Comparison of ENCODE assay signal across 39 mouse cellular contexts in the genomic region with DNA sequence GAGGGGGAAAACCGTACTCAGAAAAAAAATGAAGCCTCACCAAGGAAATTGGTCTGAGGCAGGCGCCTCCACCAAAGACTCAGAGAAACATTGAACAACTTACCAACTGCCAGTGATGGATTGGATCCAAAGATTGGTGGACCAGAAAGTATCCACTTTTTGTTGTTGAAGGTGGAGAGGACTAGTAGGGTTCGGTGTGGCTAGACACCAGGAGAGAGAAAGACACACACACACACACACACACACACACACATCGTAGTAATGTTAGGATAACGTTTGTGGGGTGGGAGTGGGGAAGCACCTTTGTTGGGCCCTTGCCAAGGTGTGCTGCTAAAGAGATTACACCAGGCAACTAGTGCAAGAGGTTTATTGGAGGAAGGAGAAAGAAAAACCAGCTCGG. TPM values are rescaled to one million over a fixed set of nuclear protein-coding genes. Genes with fewer than 3 reads are reported as not detected.
DNase-seq lines count a peak whose midpoint lies in the region; ATAC-seq and TF ChIP-seq lines count a peak whose summit lies in the region.
"Had no signal": no experiment of that assay in that cellular context is flagged by ENCODE, and none has a peak within 500 bp of the region (broad histone marks: within the 10 kb centered on the region; RNA-seq: fewer than 3 reads in every experiment).

No protein-coding gene starts in this region.

- H3K36me3 ChIP-seq in kidney, embryonic 14.5 days (ENCODE audit: control insufficient read depth, insufficient read depth, low read length): no peaks in the 10 kb centered on the region
- H3K36me3 ChIP-seq in CH12.LX (replicated peaks in 1 of 2; ENCODE audit: control insufficient read depth in 1 of 2, insufficient read depth in 1 of 2, low read length in 1 of 2) (no peaks in the 10 kb centered on the region), MEL (ENCODE audit: control insufficient read depth in 1 of 2, insufficient read depth in 2 of 2, low read length in 2 of 2) (peaks cover 0 to 4% of the 10 kb centered on the region in 2 experiments; a peak in 2 of 4 replicates)
- H3K36me3 ChIP-seq in liver, postnatal 0 days (replicated peaks; ENCODE audit: insufficient read depth, low read length): no peaks in the 10 kb centered on the region
- H3K36me3 ChIP-seq in limb, embryonic 10.5 days: no peaks in the 10 kb centered on the region
- H3K36me3 ChIP-seq: embryonic facial prominence, embryonic 13.5 days; forebrain, embryonic 10.5 days; forebrain, embryonic 15.5 days; heart, embryonic 12.5 days; hindbrain, embryonic 13.5 days had no signal

- H3K9me3 ChIP-seq in kidney, embryonic 14.5 days (ENCODE audit: control insufficient read depth, low read length): no peaks in the 10 kb centered on the region
- H3K9me3 ChIP-seq in CH12.LX (replicated peaks; ENCODE audit: low read length): no peaks in the 10 kb centered on the region
- H3K9me3 ChIP-seq in MEL (replicated peaks; ENCODE audit: insufficient read depth, low read length): no peaks in the 10 kb centered on the region
- no peaks in the 10 kb centered on the region for H3K9me3 ChIP-seq in liver, postnatal 0 days (ENCODE audit: low read length)
- H3K9me3 ChIP-seq in limb, embryonic 10.5 days (replicated peaks): no peaks in the 10 kb centered on the region
- H3K9me3 ChIP-seq: embryonic facial prominence, embryonic 13.5 days; forebrain, embryonic 10.5 days; forebrain, embryonic 15.5 days; heart, embryonic 12.5 days; hindbrain, embryonic 13.5 days had no signal

- TF ChIP-seq POLR2A in CH12.LX (IDR thresholded peaks at IDR 0.05; ENCODE audit: low read depth, low read length): no peak
- no peak for TF ChIP-seq POLR2A in MEL (IDR thresholded peaks at IDR 0.05; ENCODE audit: control insufficient read depth in 1 of 2, insufficient read depth in 1 of 2, low read depth in 1 of 2, low read length in 2 of 2, poor library complexity in 1 of 2)

- no peak for TF ChIP-seq CTCF in CH12.LX (conservative IDR thresholded peaks at IDR 0.05 in 1 of 2, IDR thresholded peaks at IDR 0.05 in 1 of 2; ENCODE audit: low read depth in 2 of 2, low read length in 2 of 2)
- no peak for TF ChIP-seq CTCF in MEL (IDR thresholded peaks at IDR 0.05 in 2 of 3, conservative IDR thresholded peaks at IDR 0.05 in 1 of 3; ENCODE audit: control insufficient read depth in 1 of 3, insufficient read depth in 1 of 3, low read depth in 2 of 3, low read length in 3 of 3, poor library complexity in 1 of 3, severe bottlenecking in 1 of 3)
- TF ChIP-seq CTCF in liver, postnatal 0 days (IDR thresholded peaks at IDR 0.05; ENCODE audit: low read depth): no peak

- no peak overlapping the region for H3K4me2 ChIP-seq in kidney, embryonic 14.5 days (replicated peaks; ENCODE audit: low read depth, low read length)
- peak overlapping the region; percentile 40; the same call in 1 of the 2 replicates for H3K4me2 ChIP-seq in CH12.LX (ENCODE audit: insufficient read depth, low read depth, poor library complexity, severe bottlenecking)
- H3K4me2 ChIP-seq in liver, postnatal 0 days (ENCODE audit: low read depth, low read length): peak overlapping the region; percentile 60
- H3K4me2 ChIP-seq: embryonic facial prominence, embryonic 13.5 days; forebrain, embryonic 15.5 days; heart, embryonic 12.5 days; hindbrain, embryonic 13.5 days; lung, embryonic 14.5 days; midbrain, embryonic 11.5 days had no signal

- no peak for ATAC-seq in kidney, embryonic 14.5 days (ENCODE audit: low FRiP score, low TSS enrichment)
- peak; percentile 60 for ATAC-seq in liver, postnatal 0 days
- ATAC-seq: forebrain, embryonic 15.5 days; intestine, embryonic 16.5 days; midbrain, embryonic 16.5 days had no signal

- no peak overlapping the region for H3K27ac ChIP-seq in kidney, embryonic 14.5 days (ENCODE audit: low read depth, low read length)
- no peak overlapping the region for H3K27ac ChIP-seq in CH12.LX (ENCODE audit: insufficient read depth, low read depth)
- H3K27ac ChIP-seq in MEL (ENCODE audit: control insufficient read depth, low read depth, low read length): no peak overlapping the region
- peak overlapping the region; percentile 81 for H3K27ac ChIP-seq in liver, postnatal 0 days (ENCODE audit: low read depth)
- H3K27ac ChIP-seq in limb, embryonic 10.5 days: no peak overlapping the region
- H3K27ac ChIP-seq: embryonic facial prominence, embryonic 13.5 days; forebrain, embryonic 10.5 days; forebrain, embryonic 15.5 days; hindbrain, embryonic 13.5 days; layer of hippocampus, adult 2 months; left cerebral cortex, adult 2 months; stomach, postnatal 0 days had no signal

- in situ Hi-C loops in CH12.LX (cut with MboI; ENCODE audit: low pct_ligation_motif_present, low pct_unique_long_range_greater_than_20kb, low sequenced_read_pairs): no loop called here

- H3K79me2 ChIP-seq in CH12.LX (replicated peaks; ENCODE audit: control insufficient read depth, extremely low read depth, insufficient read depth, poor library complexity, severe bottlenecking): no peaks in the 10 kb centered on the region
- no peaks in the 10 kb centered on the region for H3K79me2 ChIP-seq in MEL (ENCODE audit: control insufficient read depth, insufficient read depth, low read length, poor library complexity)

- H3K27me3 ChIP-seq in kidney, embryonic 14.5 days (ENCODE audit: control insufficient read depth, insufficient read depth, low read length): no peaks in the 10 kb centered on the region
- no peaks in the 10 kb centered on the region for H3K27me3 ChIP-seq in CH12.LX (replicated peaks)
- H3K27me3 ChIP-seq in MEL (ENCODE audit: control insufficient read depth in 1 of 2, insufficient read depth in 2 of 2, low read length in 2 of 2): peaks cover 1 to 4% of the 10 kb centered on the region in 2 experiments; a peak in 2 of 4 replicates
- H3K27me3 ChIP-seq in liver, postnatal 0 days (ENCODE audit: insufficient read depth, low read length): no peaks in the 10 kb centered on the region
- H3K27me3 ChIP-seq in limb, embryonic 10.5 days (ENCODE audit: low read depth, poor library complexity, severe bottlenecking): no peaks in the 10 kb centered on the region
- H3K27me3 ChIP-seq: embryonic facial prominence, embryonic 13.5 days; forebrain, embryonic 15.5 days; heart, embryonic 12.5 days; hindbrain, embryonic 13.5 days had no signal

- H3K4me1 ChIP-seq in kidney, embryonic 14.5 days (ENCODE audit: control insufficient read depth, insufficient read depth, low read length): no peaks in the 10 kb centered on the region
- 0 out of 4 replicates have a peak, but pooled peaks cover 0 to 2% of the 10 kb centered on the region in 2 experiments for H3K4me1 ChIP-seq in CH12.LX (ENCODE audit: control insufficient read depth in 1 of 2, insufficient read depth in 2 of 2)
- H3K4me1 ChIP-seq in MEL (ENCODE audit: control insufficient read depth in 1 of 2, insufficient read depth in 2 of 2, low read length in 2 of 2): peaks cover 17 to 24% of the 10 kb centered on the region in 2 experiments; a peak in 3 of 4 replicates
- peaks cover 11% of the 10 kb centered on the region for H3K4me1 ChIP-seq in liver, postnatal 0 days (ENCODE audit: insufficient read depth)
- H3K4me1 ChIP-seq in limb, embryonic 10.5 days: 0 out of 2 replicates have a peak, but pooled peaks cover 5% of the 10 kb centered on the region
- H3K4me1 ChIP-seq: forebrain, embryonic 10.5 days; forebrain, embryonic 15.5 days; heart, embryonic 12.5 days; hindbrain, embryonic 13.5 days had no signal

- WGBS in kidney, embryonic 14.5 days: 87% methylated on average over 6 of the region's 6 CpGs
- 66% methylated on average over 6 of the region's 6 CpGs for WGBS in liver, postnatal 0 days (ENCODE audit: insufficient replicate concordance)
- 92% methylated on average over 6 of the region's 6 CpGs for WGBS in limb, embryonic 10.5 days

- dilution Hi-C loops in CH12.LX (cut with MboI; ENCODE audit: extremely low pct_ligation_motif_present, extremely low pct_unique_long_range_greater_than_20kb, low sequenced_read_pairs): no loop called here

- H3K9ac ChIP-seq in kidney, embryonic 14.5 days (ENCODE audit: low read depth, low read length): no peak overlapping the region
- no peak overlapping the region for H3K9ac ChIP-seq in CH12.LX (ENCODE audit: insufficient read depth, low read depth)
- H3K9ac ChIP-seq in MEL (ENCODE audit: control insufficient read depth, low read depth, low read length, poor library complexity, severe bottlenecking): no peak overlapping the region
- H3K9ac ChIP-seq in liver, postnatal 0 days (replicated peaks): peak overlapping the region; percentile 5; the same call in 1 of the 2 replicates
- H3K9ac ChIP-seq: embryonic facial prominence, embryonic 13.5 days; forebrain, embryonic 15.5 days; heart, embryonic 12.5 days; hindbrain, embryonic 13.5 days; lung, embryonic 14.5 days had no signal

- TF ChIP-seq RAD21 in CH12.LX (IDR thresholded peaks at IDR 0.05; ENCODE audit: low read depth, low read length) (no peak), MEL (IDR thresholded peaks at IDR 0.05; ENCODE audit: low read depth, low read length) (no peak)

- H3K4me3 ChIP-seq in kidney, embryonic 14.5 days (ENCODE audit: low read length): no peak overlapping the region
- H3K4me3 ChIP-seq in CH12.LX (replicated peaks in 1 of 3; ENCODE audit: low read depth in 2 of 3, low read length in 2 of 3, poor library complexity in 1 of 3) (no peak overlapping the region), MEL (ENCODE audit: control insufficient read depth in 1 of 2, insufficient read depth in 1 of 2, low read depth in 2 of 2, low read length in 2 of 2) (peak overlapping the region in 1 of 2 experiments; percentile 60; a peak in 1 of 4 replicates)
- peak overlapping the region; percentile 16; the same call in 1 of the 2 replicates for H3K4me3 ChIP-seq in liver, postnatal 0 days (ENCODE audit: low read depth, low read length)
- no peak overlapping the region for H3K4me3 ChIP-seq in limb, embryonic 10.5 days
- H3K4me3 ChIP-seq: embryonic facial prominence, embryonic 13.5 days; forebrain, embryonic 10.5 days; forebrain, embryonic 15.5 days; heart, embryonic 12.5 days; hindbrain, embryonic 13.5 days; layer of hippocampus, adult 2 months; left cerebral cortex, adult 2 months had no signal

- peak; percentile 64 to 76 for DNase-seq in kidney, adult 8-10 months
- DNase-seq in CH12.LX (ENCODE audit: extremely low read depth): no peak
- peak; percentile 47 for DNase-seq in MEL (ENCODE audit: low read depth, low spot score)
- peak; percentile 29 for DNase-seq in liver, postnatal 0 days
- DNase-seq in limb, embryonic 10.5 days (ENCODE audit: low spot score): no peak
- DNase-seq in adrenal gland, adult 8-10 months: no peak
- DNase-seq: B cell, adult 2 months; cerebellum, adult 11 months; cerebellum, adult 9-11 months; gastrocnemius, postnatal 36 days; heart, adult 18-20 months; heart, postnatal 4 days; lung, postnatal 14 days; right cerebral cortex, postnatal 4 days; thymus, adult 18-20 months; thymus, postnatal 25 days had no signal

- TF ChIP-seq EP300 in CH12.LX (IDR thresholded peaks at IDR 0.05; ENCODE audit: low read length): no peak
- peak in 1 of 2 experiments; percentile 51; a peak in 1 of 4 replicates for TF ChIP-seq EP300 in MEL (IDR thresholded peaks at IDR 0.05; ENCODE audit: low read depth in 1 of 2, low read length in 2 of 2)
- TF ChIP-seq EP300 in liver, postnatal 0 days (IDR thresholded peaks at IDR 0.05; ENCODE audit: low read depth): no peak

RNA-seq across cellular contexts. Expression of a gene that starts 0.6 kb away (rescaled TPM):
- 0.47 and 1.6 TPM in 2 replicates for polyA plus RNA-seq in kidney, embryonic 14.5 days (2014; fragmentation: Nextera tagmentation; extraction: Ambion mirVana)
- total RNA-seq in CH12.LX (2012; rRNA removed): not detected in 2 replicates
- total RNA-seq in CH12.LX (2014; rRNA removed): not detected in 2 replicates
- not detected in 2 replicates for polyA plus RNA-seq in CH12.LX (2012; ENCODE audit: insufficient read length, low read depth)
- total RNA-seq in MEL (2012; rRNA removed): not detected in 2 replicates
- not detected for polyA plus RNA-seq in MEL (2012; ENCODE audit: insufficient read depth in 1 of 2, insufficient read length in 2 of 2, low read depth in 1 of 2, low replicate concordance in 2 of 2, missing spikeins in 1 of 2)
- polyA plus RNA-seq in liver, postnatal 0 days (2015; fragmentation: Nextera tagmentation; extraction: Ambion mirVana): 1.0 and 1.2 TPM in 2 replicates
- not detected in 2 replicates for polyA plus RNA-seq in limb, embryonic 10.5 days (2016; fragmentation: Nextera tagmentation; extraction: Ambion mirVana)
- total RNA-seq in adrenal gland, adult 8-10 months (2022): not detected
- total RNA-seq: common myeloid progenitor, adult 5-6 weeks; ES-E14; gastrocnemius, adult 18-20 months; gastrocnemius, postnatal 36 days; heart, adult 18-20 months; heart, postnatal 4 days; layer of hippocampus, adult 2 months; layer of hippocampus, postnatal 14 days; left cerebral cortex, adult 2 months; left cerebral cortex, postnatal 25 days; neutrophil, adult 5-6 weeks had no signal
- polyA plus RNA-seq: embryonic facial prominence, embryonic 13.5 days; forebrain, embryonic 10.5 days; forebrain, embryonic 15.5 days; frontal cortex, adult 2 months; heart, embryonic 12.5 days; heart, postnatal 0 days; hindbrain, embryonic 13.5 days; lung, embryonic 14.5 days; midbrain, embryonic 16.5 days; neural tube, embryonic 11.5 days; stomach, postnatal 0 days had no signal

RNA-seq across cellular contexts. Expression of a gene that starts 27.8 kb away (rescaled TPM):
- 0.53 and 1.1 TPM in 2 replicates for polyA plus RNA-seq in kidney, embryonic 14.5 days (2014; fragmentation: Nextera tagmentation; extraction: Ambion mirVana)
- total RNA-seq in CH12.LX (2012; rRNA removed) (not detected in 2 replicates), CH12.LX (2014; rRNA removed) (not detected in 2 replicates), MEL (2012; rRNA removed) (not detected in 2 replicates)
- polyA plus RNA-seq in CH12.LX (2012; ENCODE audit: insufficient read length, low read depth) (not detected in 2 replicates), MEL (2012; ENCODE audit: insufficient read depth in 1 of 2, insufficient read length in 2 of 2, low read depth in 1 of 2, low replicate concordance in 2 of 2, missing spikeins in 1 of 2) (not detected)
- 4.8 and 6.0 TPM in 2 replicates for polyA plus RNA-seq in liver, postnatal 0 days (2015; fragmentation: Nextera tagmentation; extraction: Ambion mirVana)
- not detected in 2 replicates for polyA plus RNA-seq in limb, embryonic 10.5 days (2016; fragmentation: Nextera tagmentation; extraction: Ambion mirVana)
- total RNA-seq in adrenal gland, adult 8-10 months (2022): 1 to 10 TPM in 1 of 4 experiments, under 1 TPM in 3; 0.18 to 1.4 (median 0.76) TPM
- total RNA-seq: common myeloid progenitor, adult 5-6 weeks; ES-E14; gastrocnemius, postnatal 36 days; heart, adult 18-20 months; heart, postnatal 4 days; layer of hippocampus, adult 2 months; layer of hippocampus, postnatal 14 days; left cerebral cortex, adult 2 months; neutrophil, adult 5-6 weeks had no signal
- polyA plus RNA-seq: embryonic facial prominence, embryonic 13.5 days; forebrain, embryonic 10.5 days; forebrain, embryonic 15.5 days; frontal cortex, adult 2 months; heart, embryonic 12.5 days; heart, postnatal 0 days; hindbrain, embryonic 13.5 days; lung, embryonic 14.5 days; midbrain, embryonic 11.5 days; midbrain, embryonic 16.5 days; neural tube, embryonic 11.5 days; stomach, postnatal 0 days had no signal

RNA-seq across cellular contexts. Expression of a gene that starts 47.8 kb away (rescaled TPM):
- 2.0 and 2.5 TPM in 2 replicates for polyA plus RNA-seq in kidney, embryonic 14.5 days (2014; fragmentation: Nextera tagmentation; extraction: Ambion mirVana)
- total RNA-seq in CH12.LX (2012; rRNA removed) (0.08 TPM in 1 of 2 replicates, not detected in the other), CH12.LX (2014; rRNA removed) (0.23 and 0.35 TPM in 2 replicates), MEL (2012; rRNA removed) (0.20 TPM in 1 of 2 replicates, not detected in the other)
- polyA plus RNA-seq in CH12.LX (2012; ENCODE audit: insufficient read length, low read depth) (0.26 and 0.37 TPM in 2 replicates), MEL (2012; ENCODE audit: insufficient read depth in 1 of 2, insufficient read length in 2 of 2, low read depth in 1 of 2, low replicate concordance in 2 of 2, missing spikeins in 1 of 2) (under 1 TPM in 1 of 2 experiments, not detected in 1; 0.54 TPM)
- 1.1 and 2.0 TPM in 2 replicates for polyA plus RNA-seq in liver, postnatal 0 days (2015; fragmentation: Nextera tagmentation; extraction: Ambion mirVana)
- not detected in 2 replicates for polyA plus RNA-seq in limb, embryonic 10.5 days (2016; fragmentation: Nextera tagmentation; extraction: Ambion mirVana)
- under 1 TPM in 3 of 4 experiments, not detected in 1; 0.13 to 0.38 (median 0.15) TPM for total RNA-seq in adrenal gland, adult 8-10 months (2022)
- total RNA-seq: ES-E14; gastrocnemius, postnatal 36 days; heart, adult 18-20 months; heart, postnatal 4 days; layer of hippocampus, adult 2 months; layer of hippocampus, postnatal 14 days; left cerebral cortex, adult 2 months; left cerebral cortex, postnatal 25 days; neutrophil, adult 5-6 weeks had no signal
- polyA plus RNA-seq: embryonic facial prominence, embryonic 13.5 days; forebrain, embryonic 10.5 days; forebrain, embryonic 15.5 days; frontal cortex, adult 2 months; heart, embryonic 12.5 days; heart, postnatal 0 days; limb, embryonic 14.5 days; lung, embryonic 14.5 days; midbrain, embryonic 11.5 days; midbrain, embryonic 16.5 days had no signal

Comparison
In these comparisons a context has a peak if more than half of its experiments do, and no peak if none do; other contexts are left out.
1. DNase-seq: peak in kidney, adult 8-10 months (2 of 2), MEL (single experiment) and liver, postnatal 0 days (single experiment); none in CH12.LX (single experiment), limb, embryonic 10.5 days (single experiment) and adrenal gland, adult 8-10 months (single experiment).